Mouse (Mus musculus) heart, embryonic 13.5 days (tissue): ENCODE data around the gene Hoxd12. TPM values are rescaled to one million over a fixed set of nuclear protein-coding genes. Genes with fewer than 3 reads are reported as not detected.
A peak's percentile ranks its signal among the peaks of the same experiment; 100 is the strongest.

ENCODE experiments used
- ATAC-seq: fragments of 200-750 bp; cut with Nextera tagmentation; 2 replicates; pipeline ENCODE4 v1.8.0; 2017; ENCODE audit warnings: moderate TSS enrichment; ENCODE audit not compliant: insufficient number of reproducible peaks, low FRiP score, low TSS enrichment; ENCODE audit errors: extremely low read depth
- H3K27ac ChIP-seq: fragments of 300-500 bp; sonication (generic); replicated peaks from 2 replicates; pipeline ENCODE4 v1.5.1; 2015; ENCODE audit warnings: moderate library complexity, mild to moderate bottlenecking, inconsistent platforms
- H3K27me3 ChIP-seq: fragments of 300-500 bp; sonication (generic); replicated peaks from 2 replicates; pipeline ENCODE4 v1.6.1; 2015; ENCODE audit warnings: mild to moderate bottlenecking, inconsistent platforms
- H3K36me3 ChIP-seq: fragments of 300-500 bp; sonication (generic); 2 replicates; pipeline ENCODE4 v1.6.1; 2015; ENCODE audit warnings: mild to moderate bottlenecking, inconsistent platforms
- H3K4me1 ChIP-seq: fragments of 300-500 bp; sonication (generic); 2 replicates; pipeline ENCODE4 v1.6.1; 2015; ENCODE audit warnings: inconsistent platforms
- H3K4me2 ChIP-seq: fragments of 300-500 bp; sonication (generic); 2 replicates; pipeline ENCODE4 v1.6.1; 2015; ENCODE audit warnings: inconsistent platforms, mild to moderate bottlenecking, moderate library complexity
- H3K4me3 ChIP-seq: fragments of 300-500 bp; sonication (generic); 2 replicates; pipeline ENCODE4 v1.5.1; 2015; ENCODE audit warnings: moderate library complexity, mild to moderate bottlenecking, inconsistent platforms
- H3K9ac ChIP-seq: fragments of 300-500 bp; sonication (generic); 2 replicates; pipeline ENCODE4 v1.6.1; 2015; ENCODE audit warnings: inconsistent platforms, mild to moderate bottlenecking, moderate library complexity
- H3K9me3 ChIP-seq: fragments of 300-500 bp; sonication (generic); 2 replicates; pipeline ENCODE4 v1.6.1; 2016; ENCODE audit warnings: inconsistent platforms
- WGBS: fragments of 180-500 bp; shearing (Covaris S2); methylation state at CpG from one replicate; pipeline ENCODE4 v1.1.7; 2015; ENCODE audit warnings: mixed read lengths; 5-methylcytosine and 5-hydroxymethylcytosine counted together
- polyA plus RNA-seq: library from polyadenylated mRNA; unstranded; fragments of >200 nt; fragmentation: Nextera tagmentation; extraction: Ambion mirVana; gene quantifications from 2 replicates; pipeline ENCODE4 v1.2.1, GENCODE M21; 2015

Gene Hoxd12
- not detected in 2 replicates for polyA plus RNA-seq

GRCm38 (mm10) chr2:74674881-74675665, at the start of gene Hoxd12:
Gene Hoxd12 (plus strand): TSS chr2:74675013.
- no peak within 1 kb of the TSS for H3K4me3 ChIP-seq
- no peak within 1 kb of the TSS for H3K4me2 ChIP-seq
- WGBS = 2% methylated on average over 47 of the region's 47 CpGs
- no peaks in the 10 kb centered on the region for H3K36me3 ChIP-seq
- ATAC-seq = no peak
- H3K27ac ChIP-seq = no peak within 1 kb of the TSS
- no peaks in the 10 kb centered on the region for H3K9me3 ChIP-seq
- H3K4me1 ChIP-seq = peaks cover 13% of the 10 kb centered on the region
- H3K27me3 ChIP-seq = peaks cover 99% of the 10 kb centered on the region
- no peak within 1 kb of the TSS for H3K9ac ChIP-seq

DNA sequence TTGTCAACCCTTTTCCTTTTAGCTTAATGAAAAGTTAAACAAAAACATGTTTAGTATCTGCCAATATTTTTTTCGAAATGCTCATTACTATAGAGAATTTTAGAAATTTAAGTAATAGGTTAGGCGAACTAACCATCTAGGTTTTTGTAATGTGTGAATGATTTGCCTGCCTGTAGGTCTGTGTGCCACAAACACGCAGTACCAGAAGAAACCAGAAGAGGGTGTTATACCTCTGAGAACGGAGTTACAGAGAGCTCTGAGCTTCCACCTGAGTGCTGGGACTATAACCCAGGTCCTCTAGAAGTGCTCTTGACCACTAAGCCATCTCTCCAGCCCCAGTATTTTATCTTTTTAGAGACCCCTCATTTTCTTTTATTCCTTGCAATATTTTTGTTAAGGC, 39.4 kb upstream of the Hoxd12 start:
- ATAC-seq = no peak
- Histone ChIP-seq H3K27ac (no peak overlapping the region), H3K36me3 (no peaks in the 10 kb centered on the region), H3K27me3 (0 out of 2 replicates have a peak, but pooled peaks cover 6% of the 10 kb centered on the region), H3K9me3 (peaks cover 3% of the 10 kb centered on the region; the same call in 1 of the 2 replicates), H3K4me3 (no peak overlapping the region), H3K9ac (no peak overlapping the region), H3K4me1 (no peaks in the 10 kb centered on the region), H3K4me2 (no peak overlapping the region)
- 57% methylated on average over 4 of the region's 4 CpGs for WGBS

DNA sequence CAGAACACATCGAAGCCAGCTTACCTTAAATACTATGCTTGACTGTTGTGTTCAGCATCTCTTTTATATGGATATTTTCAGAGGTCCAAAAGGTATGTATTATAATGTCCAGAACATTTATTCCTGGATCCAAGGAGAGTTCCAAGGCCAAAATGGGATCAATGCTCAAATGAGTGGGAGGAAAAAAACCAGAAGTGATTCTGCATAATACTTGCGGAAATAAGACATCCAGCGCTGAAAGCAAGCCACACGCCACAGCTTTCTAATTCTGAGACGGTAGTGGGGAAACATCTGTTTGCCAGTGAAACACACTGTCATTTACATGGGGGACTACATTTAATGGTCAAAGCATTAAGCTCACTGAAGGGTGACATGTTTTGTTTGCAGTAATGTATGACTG, 32.4 kb upstream of the Hoxd12 start:
- WGBS = 68% methylated on average over 5 of the region's 5 CpGs
- Histone ChIP-seq H3K4me1 (no peaks in the 10 kb centered on the region), H3K27ac (no peak overlapping the region), H3K36me3 (no peaks in the 10 kb centered on the region), H3K9me3 (no peaks in the 10 kb centered on the region), H3K4me2 (no peak overlapping the region), H3K27me3 (peaks cover 50% of the 10 kb centered on the region), H3K4me3 (no peak overlapping the region), H3K9ac (no peak overlapping the region)
- no peak for ATAC-seq

DNA sequence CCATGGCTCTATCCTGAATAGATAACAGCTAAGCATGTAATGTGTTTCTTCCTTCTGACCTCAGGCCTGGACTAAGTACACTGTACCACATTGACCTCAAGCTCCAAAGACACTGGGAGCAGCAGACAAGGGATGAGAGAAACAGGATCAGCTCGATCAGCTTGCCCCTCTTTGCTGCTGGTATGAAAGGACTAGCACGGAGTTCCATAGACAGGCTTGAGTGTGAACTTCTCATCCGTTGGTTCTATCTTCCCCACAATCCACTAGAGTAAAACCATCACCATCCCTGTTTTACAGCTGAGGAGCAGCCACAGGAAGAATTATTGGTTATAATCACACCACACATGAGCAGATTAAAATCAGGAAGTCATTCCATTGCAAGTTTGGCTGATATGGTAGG, 29.2 kb upstream of the Hoxd12 start:
- Histone ChIP-seq H3K9me3 (no peaks in the 10 kb centered on the region), H3K4me2 (no peak overlapping the region), H3K36me3 (no peaks in the 10 kb centered on the region), H3K4me3 (no peak overlapping the region), H3K27me3 (peaks cover 80% of the 10 kb centered on the region), H3K9ac (no peak overlapping the region), H3K4me1 (no peaks in the 10 kb centered on the region), H3K27ac (no peak overlapping the region)
- WGBS = 62% methylated on average over 3 of the region's 3 CpGs
- no peak for ATAC-seq

DNA sequence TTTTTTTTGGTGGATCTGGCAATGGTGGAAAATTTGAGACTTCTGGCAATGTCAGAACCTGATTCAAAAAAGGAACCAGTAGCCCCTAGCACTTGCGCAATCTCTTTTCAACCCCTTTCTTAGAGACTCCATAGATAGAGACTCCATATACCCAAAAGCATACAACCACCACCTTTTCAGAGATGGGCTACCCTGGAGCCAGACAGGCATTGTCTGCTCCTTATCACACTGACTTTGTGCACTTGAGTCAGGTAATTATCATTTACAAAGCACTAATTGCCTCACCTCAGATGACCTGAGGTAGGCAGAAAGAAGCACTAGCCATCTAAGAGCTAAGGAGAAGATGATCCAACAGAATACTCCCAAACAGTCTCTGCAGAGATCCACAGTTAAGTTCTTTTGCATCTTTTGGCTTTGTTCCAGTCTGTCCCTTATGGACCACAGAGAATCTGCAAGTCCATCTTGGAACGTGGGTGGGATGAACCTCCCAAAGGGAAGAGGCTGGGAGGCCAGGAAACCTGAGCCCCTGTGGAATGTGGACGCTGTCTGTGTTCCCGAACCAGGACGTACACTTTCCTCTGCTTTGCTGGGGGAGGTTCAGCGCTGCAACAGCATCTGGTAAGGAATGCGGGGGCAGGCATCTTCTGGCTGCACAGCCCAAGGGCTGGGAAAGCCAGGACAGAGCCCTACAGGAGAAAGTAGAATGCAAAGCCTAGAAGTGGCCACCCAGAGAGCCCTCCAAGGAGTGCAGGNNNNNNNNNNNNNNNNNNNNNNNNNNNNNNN, 27.5 kb upstream of the Hoxd12 start:
- Histone ChIP-seq H3K4me3 (no peak overlapping the region), H3K4me2 (no peak overlapping the region), H3K9ac (no peak overlapping the region), H3K36me3 (no peaks in the 10 kb centered on the region), H3K4me1 (no peaks in the 10 kb centered on the region), H3K9me3 (no peaks in the 10 kb centered on the region), H3K27me3 (peaks cover 95% of the 10 kb centered on the region), H3K27ac (no peak overlapping the region)
- WGBS = 11% methylated on average over 7 of the region's 7 CpGs
- ATAC-seq = no peak

GRCm38 (mm10) chr2:74652996-74653340, 21.8 kb upstream of the Hoxd12 start:
- peaks cover 14% of the 10 kb centered on the region for H3K4me1 ChIP-seq
- no peak overlapping the region for H3K4me2 ChIP-seq
- H3K9ac ChIP-seq = no peak overlapping the region
- 39% methylated on average over 2 of the region's 2 CpGs for WGBS
- H3K27me3 ChIP-seq = peaks cover 91% of the 10 kb centered on the region
- no peak overlapping the region for H3K4me3 ChIP-seq
- H3K27ac ChIP-seq = no peak overlapping the region
- no peaks in the 10 kb centered on the region for H3K36me3 ChIP-seq
- H3K9me3 ChIP-seq = no peaks in the 10 kb centered on the region
- no peak for ATAC-seq

GRCm38 (mm10) chr2:74653781-74654535, 20.9 kb upstream of the Hoxd12 start:
- H3K9ac ChIP-seq = no peak overlapping the region
- H3K9me3 ChIP-seq = no peaks in the 10 kb centered on the region

GRCm38 (mm10) chr2:74654743-74655419, 19.9 kb upstream of the Hoxd12 start:
- H3K4me3 ChIP-seq = peak overlapping the region; percentile 50
- 5% methylated on average over 20 of the region's 20 CpGs for WGBS

More at GRCm38 (mm10) chr2:74653781-74654535, 20.9 kb upstream of the Hoxd12 start:
- H3K4me2 ChIP-seq = no peak overlapping the region
- H3K4me1 ChIP-seq = peaks cover 14% of the 10 kb centered on the region
- H3K36me3 ChIP-seq = no peaks in the 10 kb centered on the region
- H3K4me3 ChIP-seq = no peak overlapping the region
- peaks cover 91% of the 10 kb centered on the region for H3K27me3 ChIP-seq
- 13% methylated on average over 17 of the region's 17 CpGs for WGBS
- no peak overlapping the region for H3K27ac ChIP-seq
- ATAC-seq = no peak

GRCm38 (mm10) chr2:74655420-74655781, 19.4 kb upstream of the Hoxd12 start:
- peak overlapping the region; percentile 68 for H3K4me2 ChIP-seq
- ATAC-seq = no peak
- no peaks in the 10 kb centered on the region for H3K9me3 ChIP-seq
- peaks cover 91% of the 10 kb centered on the region for H3K27me3 ChIP-seq
- peaks cover 14% of the 10 kb centered on the region for H3K4me1 ChIP-seq
- peak overlapping the region; percentile 37; the same call in 1 of the 2 replicates for H3K9ac ChIP-seq
- H3K4me3 ChIP-seq = peak overlapping the region; percentile 50
- H3K27ac ChIP-seq = no peak overlapping the region
- no peaks in the 10 kb centered on the region for H3K36me3 ChIP-seq
- 1% methylated on average over 42 of the region's 47 CpGs for WGBS

More at GRCm38 (mm10) chr2:74654743-74655419, 19.9 kb upstream of the Hoxd12 start:
- Histone ChIP-seq H3K4me1 (peaks cover 14% of the 10 kb centered on the region), H3K36me3 (no peaks in the 10 kb centered on the region), H3K27ac (no peak overlapping the region), H3K9me3 (no peaks in the 10 kb centered on the region), H3K27me3 (peaks cover 91% of the 10 kb centered on the region), H3K4me2 (0 out of 2 replicates have a peak overlapping the region, but pooled peaks have one; percentile 68), H3K9ac (no peak overlapping the region)
- no peak for ATAC-seq

DNA sequence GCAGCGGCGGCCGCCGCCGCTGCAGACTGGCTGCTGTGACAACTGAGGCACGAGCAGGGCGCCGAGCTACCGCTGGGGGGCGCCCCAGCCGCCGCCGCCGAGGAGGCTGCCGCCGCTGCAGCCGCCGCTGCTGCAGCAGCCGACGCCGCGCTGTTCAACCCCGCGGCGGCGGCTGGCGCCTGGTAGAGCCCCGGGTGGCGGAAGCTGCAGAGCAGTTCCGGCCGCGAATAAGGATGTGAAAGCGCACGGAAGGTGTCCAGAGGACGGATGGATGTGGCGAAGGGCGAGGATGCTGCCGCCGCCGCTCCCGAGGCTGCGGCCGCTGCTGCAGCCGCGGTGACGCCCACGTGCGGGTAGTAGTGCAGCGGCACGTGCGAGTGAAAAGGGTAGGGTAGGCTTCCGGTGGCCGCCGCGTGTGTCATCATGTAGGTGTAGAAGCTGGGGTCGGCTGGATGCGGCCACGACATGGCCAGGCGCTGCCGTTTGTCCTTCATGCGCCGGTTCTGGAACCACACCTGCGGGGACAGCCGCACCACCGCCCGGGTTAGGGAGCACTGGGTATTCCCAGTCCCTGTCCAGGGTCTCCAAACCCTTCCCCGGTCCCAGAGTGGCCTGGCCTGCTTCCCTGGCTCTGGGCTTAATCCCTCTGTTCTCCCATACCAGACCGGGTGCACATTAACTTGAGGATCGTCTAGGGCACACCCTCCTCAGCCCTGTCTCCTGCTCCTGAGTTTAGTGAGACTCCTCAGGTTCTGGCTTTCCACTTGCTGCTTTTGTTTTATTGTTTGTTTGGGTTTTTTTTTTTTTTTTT, 18.8 kb upstream of the Hoxd12 start:
- ATAC-seq = no peak
- H3K4me2 ChIP-seq = peak overlapping the region; percentile 68

More for the DNA sequence above, 18.8 kb upstream of the Hoxd12 start:
- Histone ChIP-seq H3K4me1 (peaks cover 14% of the 10 kb centered on the region), H3K9me3 (no peaks in the 10 kb centered on the region), H3K9ac (peak overlapping the region; percentile 37; the same call in 1 of the 2 replicates), H3K36me3 (no peaks in the 10 kb centered on the region), H3K27ac (no peak overlapping the region), H3K4me3 (peak overlapping the region; percentile 50), H3K27me3 (peaks cover 91% of the 10 kb centered on the region)
- WGBS = under 1% methylated on average over 56 of the region's 69 CpGs
